Mouse (Mus musculus) R1 (cell line): Measurements from ENCODE around the gene Nfu1.
A peak's percentile ranks its signal among the peaks of the same experiment; 100 is the strongest.

Experiments
- DNase-seq: peaks from one replicate; pipeline ENCODE4 v3.0.0-alpha.2; 2018; ENCODE audit warnings: low read depth, low spot score

Nfu1 gene

GRCm38 (mm10) chr6:87008887-87009286, at the start of gene Nfu1:
Gene Nfu1 (plus strand): TSS chr6:87009236.
- DNase-seq: peak; percentile 45

- DNase-seq: no peak
Measured at GRCm38 (mm10) chr6:86963987-86964685, 44.9 kb upstream of the Nfu1 start.

- DNase-seq: no peak
Measured at GRCm38 (mm10) chr6:86967166-86967565, 41.9 kb upstream of the Nfu1 start.

- DNase-seq: no peak
Measured at GRCm38 (mm10) chr6:86973956-86974355, 35.1 kb upstream of the Nfu1 start.

- no peak for DNase-seq
Measured at GRCm38 (mm10) chr6:86978156-86978908, 30.7 kb upstream of the Nfu1 start.

GRCm38 (mm10) chr6:86978909-86979265, 30.1 kb upstream of the Nfu1 start:
- DNase-seq: no peak

GRCm38 (mm10) chr6:86981206-86981605, 27.8 kb upstream of the Nfu1 start:
- DNase-seq: no peak

- DNase-seq: no peak
Measured at GRCm38 (mm10) chr6:86985314-86986106, 23.5 kb upstream of the Nfu1 start.

- DNase-seq: no peak
Measured at GRCm38 (mm10) chr6:86989576-86989975, 19.5 kb upstream of the Nfu1 start.

- DNase-seq: no peak
Measured at GRCm38 (mm10) chr6:86991041-86991440, 18.0 kb upstream of the Nfu1 start.

GRCm38 (mm10) chr6:86992349-86992748, 16.7 kb upstream of the Nfu1 start:
- DNase-seq: no peak

- DNase-seq: no peak
Measured at GRCm38 (mm10) chr6:86994254-86994653, 14.8 kb upstream of the Nfu1 start.

GRCm38 (mm10) chr6:86996629-86997307, 12.3 kb upstream of the Nfu1 start:
- no peak for DNase-seq

GRCm38 (mm10) chr6:86997360-86997759, 11.7 kb upstream of the Nfu1 start:
- DNase-seq: no peak

- no peak for DNase-seq
Measured at GRCm38 (mm10) chr6:87001995-87002394, 7.0 kb upstream of the Nfu1 start.

GRCm38 (mm10) chr6:87002521-87003055, 6.4 kb upstream of the Nfu1 start:
- DNase-seq: peak; percentile 87

GRCm38 (mm10) chr6:87004099-87004498, 4.9 kb upstream of the Nfu1 start:
- no peak for DNase-seq

- no peak for DNase-seq
Measured at GRCm38 (mm10) chr6:87005577-87005976, 3.5 kb upstream of the Nfu1 start.

- peak; percentile 97 for DNase-seq
Measured at GRCm38 (mm10) chr6:87009692-87010328, 774 bp downstream of the Nfu1 start.

GRCm38 (mm10) chr6:87016916-87017315, 7.9 kb downstream of the Nfu1 start:
- peak; percentile 83 for DNase-seq

- DNase-seq: no peak
Measured at GRCm38 (mm10) chr6:87018874-87019273, 9.8 kb downstream of the Nfu1 start.
